ENCODE assay signal across 10 mouse cellular contexts in genomic region chr13:74192613-74193012, GRCm38 (mm10). TPM values are rescaled to one million over a fixed set of nuclear protein-coding genes. Genes with fewer than 3 reads are reported as not detected.
DNase-seq lines count a peak whose midpoint lies in the region; ATAC-seq and TF ChIP-seq lines count a peak whose summit lies in the region.
"Had no signal": no experiment of that assay in that cellular context is flagged by ENCODE, and none has a peak within 500 bp of the region (broad histone marks: within the 10 kb centered on the region; RNA-seq: fewer than 3 reads in every experiment).

No protein-coding gene starts in this region.

- H3K36me3 ChIP-seq in forebrain, embryonic 14.5 days (ENCODE audit: control insufficient read depth, insufficient read depth, low read length): peaks cover 58% of the 10 kb centered on the region
- peaks cover 64% of the 10 kb centered on the region for H3K36me3 ChIP-seq in forebrain, embryonic 12.5 days (replicated peaks)
- H3K36me3 ChIP-seq in liver, postnatal 0 days (replicated peaks; ENCODE audit: insufficient read depth, low read length): peaks cover 38% of the 10 kb centered on the region
- H3K36me3 ChIP-seq in liver, embryonic 12.5 days: peaks cover 64% of the 10 kb centered on the region

- 83% methylated on average over 6 of the region's 6 CpGs for WGBS in forebrain, embryonic 14.5 days
- WGBS in forebrain, embryonic 12.5 days: 85% methylated on average over 6 of the region's 6 CpGs
- 73% methylated on average over 6 of the region's 6 CpGs for WGBS in liver, postnatal 0 days (ENCODE audit: insufficient replicate concordance)
- WGBS in liver, embryonic 12.5 days (ENCODE audit: insufficient replicate concordance): 79% methylated on average over 6 of the region's 6 CpGs

- TF ChIP-seq CTCF in liver, postnatal 0 days (IDR thresholded peaks at IDR 0.05; ENCODE audit: low read depth): peak; percentile 66

- H3K9me3 ChIP-seq in forebrain, embryonic 14.5 days (replicated peaks; ENCODE audit: control insufficient read depth, low read length): no peaks in the 10 kb centered on the region
- H3K9me3 ChIP-seq in forebrain, embryonic 12.5 days: no peaks in the 10 kb centered on the region
- no peaks in the 10 kb centered on the region for H3K9me3 ChIP-seq in liver, postnatal 0 days (ENCODE audit: low read length)
- H3K9me3 ChIP-seq in liver, embryonic 12.5 days (replicated peaks): no peaks in the 10 kb centered on the region
- H3K9me3 ChIP-seq: forebrain, embryonic 13.5 days; neural tube, embryonic 12.5 days had no signal

- H3K9ac ChIP-seq in forebrain, embryonic 14.5 days (ENCODE audit: low read length): no peak overlapping the region
- H3K9ac ChIP-seq in forebrain, embryonic 12.5 days: no peak overlapping the region
- no peak overlapping the region for H3K9ac ChIP-seq in liver, postnatal 0 days (replicated peaks)
- H3K9ac ChIP-seq in liver, embryonic 12.5 days: no peak overlapping the region
- H3K9ac ChIP-seq: forebrain, embryonic 13.5 days; neural tube, embryonic 12.5 days had no signal

- peak; percentile 45 for DNase-seq in forebrain, embryonic 14.5 days (ENCODE audit: low spot score)
- no peak for DNase-seq in liver, postnatal 0 days
- DNase-seq in brain, adult 2 months (ENCODE audit: low read depth, low spot score): peak; percentile 41
- peak; percentile 18 for DNase-seq in naive thymus-derived CD4-positive, alpha-beta T cell, adult 2 months (ENCODE audit: low read depth)
- DNase-seq in gastrocnemius, adult 8-10 months (ENCODE audit: low spot score in 2 of 2): no peak
- DNase-seq in ovary, postnatal 14 days (ENCODE audit: low spot score): no peak

- H3K27ac ChIP-seq in forebrain, embryonic 14.5 days (ENCODE audit: low read depth, low read length): no peak overlapping the region
- H3K27ac ChIP-seq in forebrain, embryonic 12.5 days: no peak overlapping the region
- H3K27ac ChIP-seq in liver, postnatal 0 days (ENCODE audit: low read depth): no peak overlapping the region
- H3K27ac ChIP-seq in liver, embryonic 12.5 days: no peak overlapping the region
- H3K27ac ChIP-seq: forebrain, embryonic 13.5 days; neural tube, embryonic 12.5 days had no signal

- no peaks in the 10 kb centered on the region for H3K27me3 ChIP-seq in forebrain, embryonic 14.5 days (replicated peaks; ENCODE audit: control insufficient read depth, insufficient read depth, low read length)
- no peaks in the 10 kb centered on the region for H3K27me3 ChIP-seq in forebrain, embryonic 12.5 days
- no peaks in the 10 kb centered on the region for H3K27me3 ChIP-seq in liver, postnatal 0 days (ENCODE audit: insufficient read depth, low read length)
- no peaks in the 10 kb centered on the region for H3K27me3 ChIP-seq in liver, embryonic 12.5 days (replicated peaks)
- H3K27me3 ChIP-seq: forebrain, embryonic 13.5 days; neural tube, embryonic 12.5 days had no signal

- H3K4me1 ChIP-seq in forebrain, embryonic 14.5 days (ENCODE audit: control insufficient read depth, insufficient read depth, low read length): no peaks in the 10 kb centered on the region
- no peaks in the 10 kb centered on the region for H3K4me1 ChIP-seq in forebrain, embryonic 12.5 days
- H3K4me1 ChIP-seq in liver, postnatal 0 days (ENCODE audit: insufficient read depth): no peaks in the 10 kb centered on the region
- H3K4me1 ChIP-seq in liver, embryonic 12.5 days: no peaks in the 10 kb centered on the region
- H3K4me1 ChIP-seq: forebrain, embryonic 13.5 days; neural tube, embryonic 12.5 days had no signal

- no peak for ATAC-seq in forebrain, embryonic 14.5 days
- ATAC-seq in forebrain, embryonic 12.5 days (ENCODE audit: low FRiP score): no peak
- ATAC-seq in liver, postnatal 0 days: no peak
- ATAC-seq in liver, embryonic 12.5 days: no peak
- ATAC-seq: forebrain, embryonic 13.5 days had no signal

- no peak for TF ChIP-seq EP300 in liver, postnatal 0 days (IDR thresholded peaks at IDR 0.05; ENCODE audit: low read depth)

- no peak overlapping the region for H3K4me2 ChIP-seq in forebrain, embryonic 14.5 days (ENCODE audit: low read length)
- H3K4me2 ChIP-seq in forebrain, embryonic 12.5 days: no peak overlapping the region
- no peak overlapping the region for H3K4me2 ChIP-seq in liver, postnatal 0 days (ENCODE audit: low read depth, low read length)
- no peak overlapping the region for H3K4me2 ChIP-seq in liver, embryonic 12.5 days
- H3K4me2 ChIP-seq: forebrain, embryonic 13.5 days; neural tube, embryonic 12.5 days had no signal

- H3K4me3 ChIP-seq in forebrain, embryonic 14.5 days (ENCODE audit: low read depth, low read length): no peak overlapping the region
- H3K4me3 ChIP-seq in forebrain, embryonic 12.5 days (replicated peaks): no peak overlapping the region
- H3K4me3 ChIP-seq in liver, postnatal 0 days (ENCODE audit: low read depth, low read length): no peak overlapping the region
- no peak overlapping the region for H3K4me3 ChIP-seq in liver, embryonic 12.5 days
- H3K4me3 ChIP-seq: forebrain, embryonic 13.5 days; neural tube, embryonic 12.5 days had no signal

RNA-seq across cellular contexts. Expression of gene Exoc3, which starts 15.9 kb away (rescaled TPM):
- 134 and 138 TPM in 2 replicates for polyA plus RNA-seq in forebrain, embryonic 14.5 days (2014; fragmentation: Nextera tagmentation; extraction: Ambion mirVana)
- polyA plus RNA-seq in forebrain, embryonic 12.5 days (2016; fragmentation: Nextera tagmentation; extraction: Ambion mirVana): 80.6 and 87.3 TPM in 2 replicates
- polyA plus RNA-seq in liver, postnatal 0 days (2015; fragmentation: Nextera tagmentation; extraction: Ambion mirVana): 15.7 and 19.6 TPM in 2 replicates
- polyA plus RNA-seq in liver, embryonic 12.5 days (2016; fragmentation: Nextera tagmentation; extraction: Ambion mirVana): 32.9 and 36.4 TPM in 2 replicates
- 10 to 100 TPM; 27.8 to 36.4 (median 35.1) TPM for total RNA-seq in gastrocnemius, adult 8-10 months (2022)

Comparison
In these comparisons a context has a peak if more than half of its experiments do, and no peak if none do; other contexts are left out.
1. DNase-seq: peak in forebrain, embryonic 14.5 days (single experiment), brain, adult 2 months (single experiment) and naive thymus-derived CD4-positive, alpha-beta T cell, adult 2 months (single experiment); none in liver, postnatal 0 days (single experiment), gastrocnemius, adult 8-10 months (0 of 2) and ovary, postnatal 14 days (single experiment).